Mouse (Mus musculus): ENCODE measurements at regions not wholly inside any gene's neighbourhood (a gene's known extent, or its start where the extent isn't known, plus 50 kb on each side); places are given as distances from the start of the nearest gene placed in this dataset.

GRCm38 (mm10) chr15:62845884-62846283 lies 999.1 kb downstream of the Gsdmc2 start:
- peak; percentile 23 for DNase-seq

DNA sequence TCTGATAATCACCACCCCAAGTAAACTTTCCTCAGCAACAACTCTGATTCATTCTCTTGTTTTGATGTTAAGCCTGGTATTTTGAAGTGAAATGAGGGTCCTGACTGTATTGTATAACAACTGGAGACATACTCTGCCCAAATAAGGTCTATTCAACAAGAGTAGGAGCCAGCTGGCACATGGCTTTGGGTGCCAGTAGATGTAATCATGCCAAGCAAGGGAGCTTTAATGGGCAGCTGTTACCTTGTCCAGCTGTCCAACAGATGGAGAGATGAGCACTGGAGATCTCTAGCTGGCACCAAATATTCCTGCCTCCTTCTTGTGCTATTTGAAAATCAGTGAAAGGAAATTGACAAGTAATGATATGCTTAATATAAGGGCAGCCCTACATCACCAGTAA lies 1019.4 kb downstream of the Gsdmc2 start:
- peak; percentile 18 for DNase-seq

GRCm38 (mm10) chr15:62823861-62824518 lies 1021.0 kb downstream of the Gsdmc2 start:
- no peak for DNase-seq

DNA sequence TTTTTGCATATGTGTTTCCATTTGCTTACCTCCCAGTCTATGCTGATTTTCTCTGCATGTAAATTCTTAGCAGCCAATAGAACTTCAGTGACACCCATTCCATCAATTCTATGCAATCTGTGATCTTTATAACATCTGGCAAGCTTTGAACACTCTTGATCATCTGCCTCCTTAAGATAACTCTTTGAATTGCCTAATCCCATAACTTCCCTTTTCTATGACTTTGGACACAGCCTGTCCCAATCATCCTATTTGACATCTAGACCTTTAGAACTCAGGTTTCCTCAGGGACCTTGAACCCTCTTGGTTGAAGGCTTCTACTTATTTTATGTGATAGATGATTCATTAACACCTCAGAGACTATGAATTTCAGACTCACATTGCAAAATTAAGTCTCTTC lies 1022.7 kb downstream of the Gsdmc2 start:
- DNase-seq, result no peak

- no peak for DNase-seq
Observed at GRCm38 (mm10) chr15:62813093-62813492, 1031.9 kb downstream of the Gsdmc2 start.

DNA sequence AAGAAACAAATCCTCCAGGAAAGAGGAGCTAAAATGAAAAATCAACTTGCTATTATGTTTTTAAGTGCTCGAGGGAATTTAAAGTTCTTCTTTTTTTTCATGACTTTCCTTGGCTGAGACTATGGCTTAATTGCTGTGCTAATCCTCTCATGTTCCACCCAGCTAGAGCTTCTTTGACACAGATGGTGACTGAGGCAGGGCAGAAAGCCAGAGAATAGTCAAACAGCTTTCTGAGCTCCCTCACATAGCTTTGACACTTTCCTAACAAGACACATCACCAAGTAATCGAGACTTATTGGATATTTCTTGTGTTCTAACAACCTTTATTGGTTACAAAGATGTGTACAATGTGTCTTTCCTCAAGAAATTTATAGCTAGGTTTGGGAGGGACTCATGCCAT lies 1033.0 kb downstream of the Gsdmc2 start:
- DNase-seq, result peak; percentile 49

GRCm38 (mm10) chr15:62809320-62809719 lies 1035.7 kb downstream of the Gsdmc2 start:
- no peak for DNase-seq

- no peak for DNase-seq
Observed at GRCm38 (mm10) chr15:62808087-62808808, 1036.7 kb downstream of the Gsdmc2 start.

DNA sequence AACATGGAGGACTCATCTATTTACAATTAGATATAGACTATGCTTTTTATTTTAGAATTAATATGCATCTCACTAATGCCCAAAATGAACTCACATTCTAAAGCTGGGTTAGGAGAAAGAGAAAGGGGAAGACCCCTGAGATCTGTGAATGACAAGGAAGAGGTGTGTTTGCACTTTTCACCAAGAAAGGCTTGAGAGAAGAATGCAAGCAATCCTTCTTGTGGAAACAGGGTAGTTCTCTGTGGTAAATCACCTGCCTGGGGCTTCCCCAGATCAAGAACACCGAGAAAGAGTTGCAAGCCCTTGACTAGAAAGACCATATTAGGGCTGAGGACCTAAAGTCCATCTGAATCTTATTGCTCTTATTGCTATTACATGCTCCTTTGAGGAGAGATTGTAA lies 1037.6 kb downstream of the Gsdmc2 start:
- no peak for DNase-seq

- DNase-seq, result no peak
Observed at GRCm38 (mm10) chr15:62802770-62803169, 1042.2 kb downstream of the Gsdmc2 start.

GRCm38 (mm10) chr15:62798731-62799130 lies 1046.2 kb downstream of the Gsdmc2 start:
- no peak for DNase-seq

GRCm38 (mm10) chr15:62793569-62793968 lies 1051.4 kb downstream of the Gsdmc2 start:
- DNase-seq, result no peak

- DNase-seq, result no peak
Observed at GRCm38 (mm10) chr15:62792084-62792483, 1052.9 kb downstream of the Gsdmc2 start.

DNA sequence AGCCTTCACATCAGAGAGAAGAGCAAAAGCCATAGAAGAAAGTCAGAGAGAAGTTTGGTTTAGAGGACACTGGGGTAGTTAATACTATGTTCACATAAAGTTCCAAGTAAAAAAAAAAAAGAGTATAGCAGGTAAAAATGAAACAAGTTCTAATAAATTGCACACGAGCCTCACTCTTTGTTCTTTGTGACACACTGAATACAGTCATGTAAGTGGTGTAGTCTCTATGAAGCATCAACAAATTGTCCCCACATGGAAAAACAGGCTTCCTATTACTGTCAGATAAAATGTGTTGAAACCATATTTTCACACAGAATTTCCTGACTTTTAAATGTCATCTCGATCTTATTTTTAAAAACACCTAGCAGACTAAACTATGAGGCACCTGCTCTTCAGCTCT lies 1057.2 kb downstream of the Gsdmc2 start:
- no peak for DNase-seq

- no peak for DNase-seq
Observed at GRCm38 (mm10) chr15:62786315-62786714, 1058.7 kb downstream of the Gsdmc2 start.

DNA sequence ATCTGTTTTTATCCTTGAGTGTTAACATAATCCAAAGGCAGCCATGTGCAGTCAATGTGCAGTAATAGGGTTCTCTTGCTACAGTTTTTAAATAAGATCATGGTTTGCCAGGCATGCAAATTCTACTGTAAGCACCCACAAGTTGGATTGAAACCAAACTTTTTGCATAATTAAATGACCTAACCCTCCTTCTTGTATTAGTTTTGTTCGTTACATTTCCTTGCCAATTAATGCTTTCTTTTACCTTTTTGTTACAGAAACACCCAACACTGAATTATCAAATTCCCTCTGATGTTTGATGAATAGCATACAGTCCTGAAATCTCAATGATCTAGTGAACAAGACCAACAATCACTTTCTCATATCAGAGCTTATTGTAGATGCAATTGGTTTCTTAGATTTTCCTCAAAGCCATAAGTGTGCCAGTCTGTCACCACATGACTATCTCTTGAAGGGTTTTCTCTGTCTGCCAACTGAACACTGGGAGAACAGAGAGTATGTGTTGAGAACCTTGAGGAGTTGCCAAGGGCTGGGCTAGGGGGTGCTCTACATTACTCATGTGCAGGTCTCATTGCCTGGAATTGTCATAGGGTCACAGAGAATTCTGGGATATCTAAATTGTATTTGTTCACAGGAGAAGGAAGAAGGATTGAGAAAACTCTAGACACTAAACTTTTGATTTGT lies 1060.4 kb downstream of the Gsdmc2 start:
- DNase-seq, result no peak

DNA sequence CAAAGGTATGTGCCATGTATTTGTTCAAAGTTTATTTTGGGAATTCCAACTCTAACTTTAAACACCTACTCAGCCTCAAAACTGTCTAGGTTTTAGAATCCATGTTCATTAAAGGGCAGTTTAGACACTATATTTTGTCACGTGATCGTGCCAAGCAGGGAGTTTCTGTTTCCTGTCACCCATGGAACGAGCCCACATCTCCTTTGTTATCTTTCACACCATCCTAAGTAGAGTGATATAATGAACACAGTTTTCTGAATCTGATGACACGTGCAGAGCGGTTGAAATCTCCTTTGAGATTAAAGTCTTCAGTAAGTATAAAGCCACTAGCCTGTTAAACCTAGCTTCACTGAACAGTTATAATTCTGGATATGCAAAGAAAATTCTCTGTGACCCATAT lies 1066.1 kb downstream of the Gsdmc2 start:
- no peak for DNase-seq

DNA sequence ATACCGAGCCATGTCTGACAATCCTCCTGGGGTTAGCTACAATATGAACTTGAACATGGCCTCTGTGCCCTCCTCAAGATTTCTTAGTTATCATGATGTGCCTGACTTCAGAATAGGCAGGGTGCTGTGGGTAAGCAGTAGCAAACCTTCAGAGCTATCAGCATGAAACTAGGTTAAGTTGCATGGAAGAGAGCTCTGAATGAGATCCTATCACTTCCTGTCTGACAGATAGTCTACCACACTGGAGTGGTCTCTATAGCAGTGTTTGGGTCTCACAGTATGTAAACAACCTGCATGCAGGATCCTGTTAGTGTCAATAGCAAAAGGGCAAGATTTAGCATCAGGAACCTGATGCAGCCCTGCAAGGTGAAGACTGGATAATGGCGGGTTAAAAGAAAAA lies 1092.3 kb downstream of the Gsdmc2 start:
- no peak for DNase-seq

GRCm38 (mm10) chr15:62743879-62744278 lies 1101.1 kb downstream of the Gsdmc2 start:
- DNase-seq, result no peak

- DNase-seq, result no peak
Observed at GRCm38 (mm10) chr15:62740746-62741145, 1104.2 kb downstream of the Gsdmc2 start.

DNA sequence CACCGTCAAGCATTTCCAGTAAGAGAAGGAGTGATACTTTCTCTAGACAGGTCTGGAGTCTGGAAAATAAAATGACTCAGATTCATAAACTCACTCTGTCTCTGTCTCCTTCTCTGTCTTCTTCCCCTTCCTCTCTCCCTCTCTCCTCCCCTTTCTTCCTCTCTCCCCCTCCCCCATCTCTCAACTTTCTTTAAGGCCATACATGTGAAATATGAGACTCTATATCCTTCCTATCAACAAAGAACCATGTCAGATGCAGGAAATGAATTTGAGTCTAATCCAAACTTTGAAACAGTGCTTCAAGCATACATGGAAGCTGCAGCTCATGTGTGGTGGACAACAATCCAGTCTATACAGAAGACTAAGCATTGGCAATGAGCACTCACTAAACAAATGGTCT lies 1109.6 kb downstream of the Gsdmc2 start:
- no peak for DNase-seq

DNA sequence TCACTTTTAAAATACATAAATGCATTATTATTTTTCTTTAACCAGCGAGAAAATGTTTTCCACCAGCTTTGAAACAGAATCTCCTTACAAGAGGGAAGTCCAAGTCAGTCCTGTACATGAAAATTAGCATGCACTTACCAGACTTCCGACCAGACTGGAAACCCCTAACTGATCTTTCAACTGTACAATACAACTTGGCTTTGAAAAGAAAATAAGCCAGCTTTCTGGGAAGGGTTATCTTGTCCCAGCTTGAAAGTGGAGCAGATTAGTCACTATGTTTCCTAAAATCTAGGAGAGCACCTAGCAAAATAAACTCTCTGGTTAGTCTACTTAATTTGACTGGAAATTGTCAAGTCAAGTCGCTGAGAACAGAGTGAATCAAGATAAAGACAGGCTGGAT lies 1110.1 kb downstream of the Gsdmc2 start:
- no peak for DNase-seq

DNA sequence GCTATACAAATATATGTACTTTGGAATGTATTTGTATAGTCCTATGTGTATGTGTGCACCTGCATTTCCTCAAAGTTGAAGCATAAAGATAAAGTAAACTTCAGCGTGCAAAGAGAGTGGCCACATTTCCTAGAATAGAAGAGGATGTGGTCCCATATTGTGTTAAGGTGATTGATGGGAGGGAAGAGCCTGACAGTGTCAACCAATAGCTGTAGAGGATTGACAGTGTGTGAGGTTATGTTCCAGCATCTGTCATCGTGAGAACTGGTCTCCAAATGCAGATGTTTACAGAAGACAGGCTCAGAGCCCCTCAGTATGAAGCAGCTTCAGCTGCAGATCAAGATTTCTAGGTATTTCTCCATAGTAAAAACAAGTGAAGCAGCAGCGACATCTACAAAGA lies 1114.5 kb downstream of the Gsdmc2 start:
- DNase-seq, result no peak

- DNase-seq, result no peak
Observed at GRCm38 (mm10) chr15:62714265-62714664, 1130.7 kb downstream of the Gsdmc2 start.
